Mouse (Mus musculus): Measurements from ENCODE around the gene Rps9. TPM values are rescaled to one million over a fixed set of nuclear protein-coding genes. Genes with fewer than 3 reads are reported as not detected.

Gene Rps9
- 3,200 TPM for polyA plus RNA-seq (2012; fragmentation: generic; extraction: Trizol)
- long read RNA-seq, experiment 1, transcript Rps9-201 (5 exons, 751 nt) = major isoform, 988 of 1,321 reads
- long read RNA-seq, experiment 1, transcript Rps9-204 (4 exons, 914 nt) = minor isoform, 172 of 1,321 reads
- long read RNA-seq, experiment 1, partial matches to known transcripts = 121 of 1,321 reads
- long read RNA-seq, experiment 1, other reads (novel, unspliced or antisense) = 37 of 1,321 reads
- long read RNA-seq, experiment 2, transcript Rps9-201 (5 exons, 751 nt) = major isoform, 705 of 782 reads
- long read RNA-seq, experiment 2, transcript Rps9-204 (4 exons, 914 nt) = minor isoform, 47 of 782 reads
- long read RNA-seq, experiment 2, partial matches to known transcripts = 7 of 782 reads
- long read RNA-seq, experiment 2, other reads (novel, unspliced or antisense) = 17 of 782 reads

DNA sequence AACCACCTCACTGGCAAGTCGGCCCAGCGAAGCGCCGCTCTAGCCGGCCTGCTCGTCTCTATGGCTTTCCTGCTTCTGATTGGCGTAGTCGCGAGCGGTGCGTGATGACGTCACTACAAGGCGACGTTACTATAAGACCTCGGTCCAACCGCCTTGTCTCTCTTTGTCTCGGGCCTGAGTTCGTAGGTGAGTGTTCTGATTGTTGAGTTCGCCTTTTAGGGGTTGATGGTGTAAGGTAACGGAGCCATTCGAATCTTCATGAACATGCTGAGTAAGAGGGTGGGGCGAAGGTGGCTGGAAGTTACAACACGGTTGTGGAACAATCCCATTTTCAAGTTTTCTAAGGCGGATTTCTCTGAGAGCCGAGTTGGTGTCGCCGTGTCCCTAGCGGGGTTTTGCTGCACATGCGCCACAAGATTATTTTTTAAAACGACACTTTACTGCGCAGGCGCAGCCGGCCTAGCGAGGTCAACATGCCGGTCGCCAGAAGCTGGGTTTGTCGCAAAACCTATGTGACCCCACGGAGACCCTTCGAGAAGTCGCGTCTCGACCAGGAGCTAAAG is at the start of gene Rps9:
Rps9 (plus strand) TSS at position 115 of the 563 bp plus-strand sequence.
- Histone ChIP-seq H3K27me3 (ENCODE audit: control insufficient read depth, insufficient read depth, insufficient read length) (no peaks in the 10 kb centered on the region), H3K4me3 (ENCODE audit: insufficient read depth, poor library complexity, severe bottlenecking) (peak within 1 kb of the TSS; percentile 99), H3K79me2 (ENCODE audit: control insufficient read depth, insufficient read depth) (peaks cover 35% of the 10 kb centered on the region), H3K79me3 (ENCODE audit: low read depth) (peaks cover 28% of the 10 kb centered on the region), H3ac (ENCODE audit: control insufficient read depth, insufficient read length, low read depth) (peak within 1 kb of the TSS; percentile 89), H3K36me3 (ENCODE audit: control insufficient read depth, insufficient read depth) (peaks cover 35% of the 10 kb centered on the region)
- TF ChIP-seq CEBPB (IDR thresholded peaks at IDR 0.05; ENCODE audit: low read depth) (no peak), FOSL1 (IDR thresholded peaks at IDR 0.05; ENCODE audit: insufficient read depth, low read length, poor library complexity, severe bottlenecking) (no peak), MYOG (IDR thresholded peaks at IDR 0.05; ENCODE audit: control insufficient read depth, extremely low read depth, insufficient read length) (no peak), USF1 (IDR thresholded peaks at IDR 0.05; ENCODE audit: low read depth) (no peak), CTCF (IDR thresholded peaks at IDR 0.05; ENCODE audit: control insufficient read depth, insufficient read depth, insufficient read length) (no peak), MYOD1 (IDR thresholded peaks at IDR 0.05; ENCODE audit: control insufficient read depth, insufficient read length, low read depth) (no peak), MAX (IDR thresholded peaks at IDR 0.05) (no peak)

DNA sequence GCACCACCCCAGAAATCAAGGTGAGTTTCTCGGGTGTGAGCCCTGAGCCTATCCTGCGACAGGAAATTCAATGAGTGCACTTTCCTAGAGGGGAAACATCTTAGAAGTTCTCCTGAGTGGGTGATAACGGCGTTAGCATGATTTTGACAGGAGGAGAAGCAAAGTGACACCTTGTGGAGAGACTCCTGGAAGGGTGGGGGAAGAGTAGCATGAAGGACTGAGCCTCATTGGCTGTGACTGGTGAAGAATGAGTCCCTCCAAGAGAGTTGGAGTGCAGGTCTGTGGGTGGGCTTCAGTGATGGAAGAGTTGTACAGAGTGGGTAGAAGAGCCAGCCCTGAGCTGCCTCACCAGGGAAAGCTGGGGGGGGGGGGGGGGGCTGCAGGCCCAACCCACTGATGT is 46.8 kb upstream of the Rps9 start:
- Histone ChIP-seq H3ac (ENCODE audit: control insufficient read depth, insufficient read length, low read depth) (no peak overlapping the region), H3K36me3 (ENCODE audit: control insufficient read depth, insufficient read depth) (peaks cover 78% of the 10 kb centered on the region), H3K27me3 (ENCODE audit: control insufficient read depth, insufficient read depth, insufficient read length) (no peaks in the 10 kb centered on the region), H3K79me2 (ENCODE audit: control insufficient read depth, insufficient read depth) (peaks cover 6% of the 10 kb centered on the region), H3K4me3 (ENCODE audit: insufficient read depth, poor library complexity, severe bottlenecking) (no peak overlapping the region), H3K79me3 (ENCODE audit: low read depth) (peaks cover 2% of the 10 kb centered on the region)
- TF ChIP-seq FOSL1 (IDR thresholded peaks at IDR 0.05; ENCODE audit: insufficient read depth, low read length, poor library complexity, severe bottlenecking) (no peak), CEBPB (IDR thresholded peaks at IDR 0.05; ENCODE audit: low read depth) (no peak), MYOG (IDR thresholded peaks at IDR 0.05; ENCODE audit: control insufficient read depth, extremely low read depth, insufficient read length) (no peak), MAX (IDR thresholded peaks at IDR 0.05) (no peak), USF1 (IDR thresholded peaks at IDR 0.05; ENCODE audit: low read depth) (no peak), MYOD1 (IDR thresholded peaks at IDR 0.05; ENCODE audit: control insufficient read depth, insufficient read length, low read depth) (no peak), CTCF (IDR thresholded peaks at IDR 0.05; ENCODE audit: control insufficient read depth, insufficient read depth, insufficient read length) (no peak)

DNA sequence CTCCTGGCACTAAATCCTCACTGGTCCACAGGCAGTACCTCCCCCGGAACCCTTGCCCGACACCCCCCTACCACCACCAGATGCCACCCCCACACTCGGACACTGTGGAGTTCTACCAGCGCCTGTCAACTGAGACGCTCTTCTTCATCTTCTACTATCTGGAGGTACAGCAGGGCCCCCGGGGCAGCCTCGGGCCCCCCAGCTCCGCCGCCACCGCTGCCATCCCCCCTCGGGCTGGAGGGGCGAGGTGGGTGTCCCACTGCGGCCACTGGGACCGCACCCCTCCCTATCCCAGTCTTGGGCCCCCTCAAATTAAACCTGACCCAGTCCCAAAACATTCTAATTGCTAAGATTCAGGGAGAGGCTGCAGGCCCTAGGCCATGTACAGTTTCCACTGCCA is 45.2 kb upstream of the Rps9 start:
- no peak overlapping the region for H3K4me3 ChIP-seq (ENCODE audit: insufficient read depth, poor library complexity, severe bottlenecking)
- H3K79me2 ChIP-seq (ENCODE audit: control insufficient read depth, insufficient read depth) = peaks cover 2% of the 10 kb centered on the region
- H3K36me3 ChIP-seq (ENCODE audit: control insufficient read depth, insufficient read depth) = peaks cover 62% of the 10 kb centered on the region
- TF ChIP-seq FOSL1 (IDR thresholded peaks at IDR 0.05; ENCODE audit: insufficient read depth, low read length, poor library complexity, severe bottlenecking) (no peak), MAX (IDR thresholded peaks at IDR 0.05) (no peak), MYOG (IDR thresholded peaks at IDR 0.05; ENCODE audit: control insufficient read depth, extremely low read depth, insufficient read length) (no peak), CTCF (IDR thresholded peaks at IDR 0.05; ENCODE audit: control insufficient read depth, insufficient read depth, insufficient read length) (no peak), MYOD1 (IDR thresholded peaks at IDR 0.05; ENCODE audit: control insufficient read depth, insufficient read length, low read depth) (no peak), USF1 (IDR thresholded peaks at IDR 0.05; ENCODE audit: low read depth) (no peak), CEBPB (IDR thresholded peaks at IDR 0.05; ENCODE audit: low read depth) (no peak)
- H3ac ChIP-seq (ENCODE audit: control insufficient read depth, insufficient read length, low read depth) = no peak overlapping the region
- H3K79me3 ChIP-seq (ENCODE audit: low read depth) = peaks cover under 1% of the 10 kb centered on the region
- no peaks in the 10 kb centered on the region for H3K27me3 ChIP-seq (ENCODE audit: control insufficient read depth, insufficient read depth, insufficient read length)

DNA sequence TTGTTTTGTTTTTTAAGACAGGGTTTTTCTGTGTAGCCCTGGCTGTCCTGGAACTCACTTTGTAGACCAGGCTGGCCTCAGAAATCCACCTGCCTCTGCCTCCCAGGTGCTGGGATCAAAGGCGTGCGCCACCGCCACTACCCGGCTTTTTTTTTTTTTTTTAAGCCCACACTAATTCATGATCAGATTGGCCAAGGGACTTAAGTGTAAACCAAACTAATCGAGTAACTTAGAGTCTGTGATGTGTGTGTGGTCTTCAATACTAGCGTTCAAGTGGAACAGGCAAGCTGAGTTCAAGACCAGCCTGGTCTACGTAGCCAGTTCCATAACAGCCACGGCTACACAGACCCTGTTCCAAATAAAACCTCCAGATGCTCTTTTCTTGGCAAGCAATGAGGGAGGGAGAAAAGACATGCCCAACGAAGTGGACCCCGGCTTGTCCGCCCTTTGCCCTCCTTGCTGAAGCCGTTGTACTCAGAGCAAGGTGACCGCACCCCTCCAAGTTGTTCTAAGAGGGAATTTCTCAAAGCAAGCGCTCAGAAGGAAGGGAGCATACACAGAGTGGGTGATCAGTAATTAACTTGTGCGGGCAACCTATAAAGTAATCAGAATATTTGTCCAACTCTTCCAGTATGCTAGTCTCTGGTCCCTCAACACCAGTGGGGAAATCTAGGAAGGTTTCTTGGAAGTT is 39.1 kb upstream of the Rps9 start:
- Histone ChIP-seq H3K4me3 (ENCODE audit: insufficient read depth, poor library complexity, severe bottlenecking) (peak overlapping the region; percentile 48), H3K27me3 (ENCODE audit: control insufficient read depth, insufficient read depth, insufficient read length) (no peaks in the 10 kb centered on the region), H3K36me3 (ENCODE audit: control insufficient read depth, insufficient read depth) (peaks cover 18% of the 10 kb centered on the region), H3K79me2 (ENCODE audit: control insufficient read depth, insufficient read depth) (peaks cover 18% of the 10 kb centered on the region), H3K79me3 (ENCODE audit: low read depth) (peaks cover 8% of the 10 kb centered on the region), H3ac (ENCODE audit: control insufficient read depth, insufficient read length, low read depth) (peak overlapping the region; percentile 99)
- no peak for TF ChIP-seq CEBPB (IDR thresholded peaks at IDR 0.05; ENCODE audit: low read depth)
- TF ChIP-seq MYOD1 (IDR thresholded peaks at IDR 0.05; ENCODE audit: control insufficient read depth, insufficient read length, low read depth) = no peak
- no peak for TF ChIP-seq MAX (IDR thresholded peaks at IDR 0.05)
- TF ChIP-seq FOSL1 (IDR thresholded peaks at IDR 0.05; ENCODE audit: insufficient read depth, low read length, poor library complexity, severe bottlenecking) = no peak
- TF ChIP-seq USF1 (IDR thresholded peaks at IDR 0.05; ENCODE audit: low read depth) = no peak
- no peak for TF ChIP-seq CTCF (IDR thresholded peaks at IDR 0.05; ENCODE audit: control insufficient read depth, insufficient read depth, insufficient read length)
- no peak for TF ChIP-seq MYOG (IDR thresholded peaks at IDR 0.05; ENCODE audit: control insufficient read depth, extremely low read depth, insufficient read length)

All from C2C12 (cell line).